Mouse (Mus musculus): ENCODE data around the gene Gm5737. TPM values are rescaled to one million over a fixed set of nuclear protein-coding genes. Genes with fewer than 3 reads are reported as not detected.

Gm5737 gene
- polyA plus RNA-seq (2016; fragmentation: Nextera tagmentation; extraction: Ambion mirVana) = not detected in 2 replicates

GRCm38 (mm10) chr7:120811834-120812415 is at the start of gene Gm5737:
Gene Gm5737 (plus strand): TSS chr7:120812365.
- Histone ChIP-seq H3K9me3 (replicated peaks) (no peaks in the 10 kb centered on the region), H3K4me3 (no peak within 1 kb of the TSS), H3K27ac (no peak within 1 kb of the TSS), H3K9ac (no peak within 1 kb of the TSS), H3K36me3 (no peaks in the 10 kb centered on the region), H3K27me3 (peaks cover 11% of the 10 kb centered on the region), H3K4me1 (peaks cover 5% of the 10 kb centered on the region), H3K4me2 (replicated peaks) (no peak within 1 kb of the TSS)
- WGBS = 83% methylated on average over 6 of the region's 6 CpGs
- ATAC-seq (ENCODE audit: low FRiP score) = no peak

GRCm38 (mm10) chr7:120767369-120767768 is 44.8 kb upstream of the Gm5737 start:
- no peaks in the 10 kb centered on the region for H3K36me3 ChIP-seq
- no peak for ATAC-seq (ENCODE audit: low FRiP score)
- no peaks in the 10 kb centered on the region for H3K9me3 ChIP-seq (replicated peaks)
- 0% methylated on average over 1 of the region's 1 CpGs for WGBS
- H3K4me3 ChIP-seq = no peak overlapping the region
- H3K4me1 ChIP-seq = 0 out of 2 replicates have a peak, but pooled peaks cover 6% of the 10 kb centered on the region
- no peak overlapping the region for H3K9ac ChIP-seq
- H3K27me3 ChIP-seq = no peaks in the 10 kb centered on the region
- no peak overlapping the region for H3K4me2 ChIP-seq (replicated peaks)
- no peak overlapping the region for H3K27ac ChIP-seq

- no peak for ATAC-seq (ENCODE audit: low FRiP score)
- Histone ChIP-seq H3K9me3 (replicated peaks) (no peaks in the 10 kb centered on the region), H3K4me2 (replicated peaks) (no peak overlapping the region), H3K9ac (no peak overlapping the region), H3K36me3 (no peaks in the 10 kb centered on the region), H3K27ac (no peak overlapping the region), H3K4me1 (0 out of 2 replicates have a peak, but pooled peaks cover 6% of the 10 kb centered on the region), H3K4me3 (no peak overlapping the region), H3K27me3 (no peaks in the 10 kb centered on the region)
- WGBS = 71% methylated on average over 1 of the region's 1 CpGs
These were observed 40.8 kb upstream of the Gm5737 start for GRCm38 (mm10) chr7:120771389-120771788.

- 66% methylated on average over 2 of the region's 2 CpGs for WGBS
These were observed 34.2 kb upstream of the Gm5737 start for GRCm38 (mm10) chr7:120778012-120778411.

GRCm38 (mm10) chr7:120795544-120795943 is 16.6 kb upstream of the Gm5737 start:
- H3K36me3 ChIP-seq = no peaks in the 10 kb centered on the region
- no peak overlapping the region for H3K4me3 ChIP-seq
- 85% methylated on average over 4 of the region's 4 CpGs for WGBS
- H3K9ac ChIP-seq = no peak overlapping the region
- H3K9me3 ChIP-seq (replicated peaks) = no peaks in the 10 kb centered on the region
- no peak overlapping the region for H3K27ac ChIP-seq
- no peaks in the 10 kb centered on the region for H3K27me3 ChIP-seq
- ATAC-seq (ENCODE audit: low FRiP score) = no peak
- H3K4me1 ChIP-seq = no peaks in the 10 kb centered on the region
- H3K4me2 ChIP-seq (replicated peaks) = no peak overlapping the region

More at GRCm38 (mm10) chr7:120778012-120778411, 34.2 kb upstream of the Gm5737 start:
- no peak for ATAC-seq (ENCODE audit: low FRiP score)
- Histone ChIP-seq H3K36me3 (no peaks in the 10 kb centered on the region), H3K4me2 (replicated peaks) (no peak overlapping the region), H3K27ac (no peak overlapping the region), H3K27me3 (no peaks in the 10 kb centered on the region), H3K9me3 (replicated peaks) (no peaks in the 10 kb centered on the region), H3K4me1 (no peaks in the 10 kb centered on the region), H3K4me3 (no peak overlapping the region), H3K9ac (no peak overlapping the region)

GRCm38 (mm10) chr7:120796369-120796768 is 15.8 kb upstream of the Gm5737 start:
- Histone ChIP-seq H3K9ac (no peak overlapping the region), H3K4me3 (no peak overlapping the region), H3K36me3 (no peaks in the 10 kb centered on the region), H3K27ac (no peak overlapping the region), H3K4me1 (no peaks in the 10 kb centered on the region), H3K9me3 (replicated peaks) (no peaks in the 10 kb centered on the region), H3K27me3 (no peaks in the 10 kb centered on the region), H3K4me2 (replicated peaks) (no peak overlapping the region)
- no peak for ATAC-seq (ENCODE audit: low FRiP score)
- 85% methylated on average over 3 of the region's 3 CpGs for WGBS

GRCm38 (mm10) chr7:120803268-120803667 is 8.9 kb upstream of the Gm5737 start:
- no peaks in the 10 kb centered on the region for H3K36me3 ChIP-seq
- WGBS = 88% methylated on average over 2 of the region's 2 CpGs
- H3K4me2 ChIP-seq (replicated peaks) = no peak overlapping the region
- H3K4me3 ChIP-seq = no peak overlapping the region
- no peaks in the 10 kb centered on the region for H3K4me1 ChIP-seq
- ATAC-seq (ENCODE audit: low FRiP score) = no peak
- no peak overlapping the region for H3K27ac ChIP-seq
- H3K9ac ChIP-seq = no peak overlapping the region
- H3K27me3 ChIP-seq = no peaks in the 10 kb centered on the region
- H3K9me3 ChIP-seq (replicated peaks) = no peaks in the 10 kb centered on the region

- no peak for ATAC-seq (ENCODE audit: low FRiP score)
- WGBS = 5% methylated on average over 27 of the region's 27 CpGs
- peaks cover 11% of the 10 kb centered on the region for H3K27me3 ChIP-seq
- no peak overlapping the region for H3K27ac ChIP-seq
- H3K4me2 ChIP-seq (replicated peaks) = peak overlapping the region; percentile 58
- H3K4me1 ChIP-seq = peaks cover 5% of the 10 kb centered on the region
- no peaks in the 10 kb centered on the region for H3K36me3 ChIP-seq
- H3K9ac ChIP-seq = no peak overlapping the region
- no peaks in the 10 kb centered on the region for H3K9me3 ChIP-seq (replicated peaks)
- H3K4me3 ChIP-seq = peak overlapping the region; percentile 27
These were observed 2.5 kb upstream of the Gm5737 start for GRCm38 (mm10) chr7:120809705-120810104.

- ATAC-seq (ENCODE audit: low FRiP score) = no peak
- H3K9ac ChIP-seq = no peak overlapping the region
- WGBS = 81% methylated on average over 6 of the region's 6 CpGs
- H3K27ac ChIP-seq = no peak overlapping the region
- peaks cover 3% of the 10 kb centered on the region; the same call in 1 of the 2 replicates for H3K27me3 ChIP-seq
- no peaks in the 10 kb centered on the region for H3K36me3 ChIP-seq
- no peak overlapping the region for H3K4me3 ChIP-seq
- H3K4me2 ChIP-seq (replicated peaks) = no peak overlapping the region
- H3K9me3 ChIP-seq (replicated peaks) = no peaks in the 10 kb centered on the region
- no peaks in the 10 kb centered on the region for H3K4me1 ChIP-seq
These were observed 5.4 kb downstream of the Gm5737 start for GRCm38 (mm10) chr7:120817552-120817951.

GRCm38 (mm10) chr7:120819386-120819785 is 7.2 kb downstream of the Gm5737 start:
- H3K27me3 ChIP-seq = peaks cover 3% of the 10 kb centered on the region; the same call in 1 of the 2 replicates
- ATAC-seq (ENCODE audit: low FRiP score) = no peak
- H3K9me3 ChIP-seq (replicated peaks) = no peaks in the 10 kb centered on the region
- H3K4me3 ChIP-seq = no peak overlapping the region
- no peaks in the 10 kb centered on the region for H3K4me1 ChIP-seq
- WGBS = 89% methylated on average over 4 of the region's 4 CpGs
- H3K4me2 ChIP-seq (replicated peaks) = no peak overlapping the region
- H3K36me3 ChIP-seq = no peaks in the 10 kb centered on the region
- no peak overlapping the region for H3K27ac ChIP-seq
- H3K9ac ChIP-seq = no peak overlapping the region

- Histone ChIP-seq H3K9me3 (replicated peaks) (no peaks in the 10 kb centered on the region), H3K4me1 (no peaks in the 10 kb centered on the region), H3K9ac (no peak overlapping the region), H3K4me3 (no peak overlapping the region), H3K27ac (no peak overlapping the region), H3K36me3 (no peaks in the 10 kb centered on the region), H3K4me2 (replicated peaks) (no peak overlapping the region), H3K27me3 (peaks cover 7% of the 10 kb centered on the region)
- ATAC-seq (ENCODE audit: low FRiP score) = peak; percentile 35; the same call in 1 of the 2 replicates
- 23% methylated on average over 5 of the region's 5 CpGs for WGBS
These were observed 11.1 kb downstream of the Gm5737 start for GRCm38 (mm10) chr7:120823248-120823647.

GRCm38 (mm10) chr7:120825097-120825496 is 12.9 kb downstream of the Gm5737 start:
- Histone ChIP-seq H3K36me3 (no peaks in the 10 kb centered on the region), H3K9me3 (replicated peaks) (no peaks in the 10 kb centered on the region), H3K27me3 (peaks cover 22% of the 10 kb centered on the region), H3K4me3 (no peak overlapping the region), H3K9ac (no peak overlapping the region), H3K4me2 (replicated peaks) (no peak overlapping the region), H3K27ac (no peak overlapping the region), H3K4me1 (peaks cover under 1% of the 10 kb centered on the region; the same call in 1 of the 2 replicates)
- no peak for ATAC-seq (ENCODE audit: low FRiP score)
- WGBS = 69% methylated on average over 2 of the region's 2 CpGs

- no peak overlapping the region for H3K4me2 ChIP-seq (replicated peaks)
- H3K4me3 ChIP-seq = no peak overlapping the region
- 18% methylated on average over 3 of the region's 3 CpGs for WGBS
- H3K9ac ChIP-seq = no peak overlapping the region
- no peaks in the 10 kb centered on the region for H3K9me3 ChIP-seq (replicated peaks)
- no peak overlapping the region for H3K27ac ChIP-seq
- H3K4me1 ChIP-seq = peaks cover 11% of the 10 kb centered on the region
- H3K36me3 ChIP-seq = no peaks in the 10 kb centered on the region
- H3K27me3 ChIP-seq = peaks cover 29% of the 10 kb centered on the region
- no peak for ATAC-seq (ENCODE audit: low FRiP score)
These were observed 14.2 kb downstream of the Gm5737 start for GRCm38 (mm10) chr7:120826408-120826807.
